Mouse (Mus musculus) retina, embryonic 14.5 days (tissue): ENCODE data around the gene Hcar2.

ENCODE experiments used
- DNase-seq: peaks from one replicate; pipeline ENCODE4 v3.0.0-alpha.2; 2015; ENCODE audit warnings: low spot score

Gene Hcar2

GRCm38 (mm10) chr5:123862374-123863350 is 2.6 kb downstream of the Hcar2 start:
- no peak for DNase-seq

GRCm38 (mm10) chr5:123858798-123859197 is 6.5 kb downstream of the Hcar2 start:
- DNase-seq = no peak

- no peak for DNase-seq
Measured at GRCm38 (mm10) chr5:123854511-123854910, 10.8 kb downstream of the Hcar2 start.

- DNase-seq = no peak
Measured at GRCm38 (mm10) chr5:123853877-123854504, 11.3 kb downstream of the Hcar2 start.

GRCm38 (mm10) chr5:123851398-123851797 is 13.9 kb downstream of the Hcar2 start:
- DNase-seq = no peak

GRCm38 (mm10) chr5:123844316-123844715 is 21.0 kb downstream of the Hcar2 start:
- no peak for DNase-seq

- no peak for DNase-seq
Measured at GRCm38 (mm10) chr5:123843816-123844215, 21.5 kb downstream of the Hcar2 start.

GRCm38 (mm10) chr5:123842935-123843282 is 22.4 kb downstream of the Hcar2 start:
- DNase-seq = no peak

- no peak for DNase-seq
Measured at GRCm38 (mm10) chr5:123842221-123842934, 22.9 kb downstream of the Hcar2 start.

GRCm38 (mm10) chr5:123837371-123837770 is 27.9 kb downstream of the Hcar2 start:
- no peak for DNase-seq

- DNase-seq = no peak
Measured at GRCm38 (mm10) chr5:123834836-123835235, 30.5 kb downstream of the Hcar2 start.

- DNase-seq = no peak
Measured at GRCm38 (mm10) chr5:123832309-123832708, 33.0 kb downstream of the Hcar2 start.

GRCm38 (mm10) chr5:123827659-123828091 is 37.6 kb downstream of the Hcar2 start:
- DNase-seq = no peak

- DNase-seq = no peak
Measured at GRCm38 (mm10) chr5:123822706-123823105, 42.6 kb downstream of the Hcar2 start.

GRCm38 (mm10) chr5:123821264-123821571 is 44.1 kb downstream of the Hcar2 start:
- no peak for DNase-seq

GRCm38 (mm10) chr5:123820501-123821263 is 44.6 kb downstream of the Hcar2 start:
- peak; percentile 5 for DNase-seq

GRCm38 (mm10) chr5:123818941-123819577 is 46.2 kb downstream of the Hcar2 start:
- DNase-seq = no peak

- DNase-seq = no peak
Measured at GRCm38 (mm10) chr5:123816891-123817290, 48.4 kb downstream of the Hcar2 start.
